Mouse (Mus musculus) forebrain, embryonic 13.5 days (tissue): ENCODE measurements around the gene C130032M10Rik. TPM values are rescaled to one million over a fixed set of nuclear protein-coding genes. Genes with fewer than 3 reads are reported as not detected.

Source experiments
- ATAC-seq: fragments of 200-750 bp; cut with Nextera tagmentation; 2 replicates; pipeline ENCODE4 v1.8.0; 2017
- H3K27ac ChIP-seq: fragments of 300-500 bp; sonication (generic); 2 replicates; pipeline ENCODE4 v1.5.1; 2015; ENCODE audit warnings: inconsistent platforms, mild to moderate bottlenecking, moderate library complexity
- H3K27me3 ChIP-seq: fragments of 300-500 bp; sonication (generic); 2 replicates; pipeline ENCODE4 v1.6.1; 2015; ENCODE audit warnings: mild to moderate bottlenecking, inconsistent platforms
- H3K36me3 ChIP-seq: fragments of 300-500 bp; sonication (generic); 2 replicates; pipeline ENCODE4 v1.6.1; 2015; ENCODE audit warnings: mild to moderate bottlenecking, inconsistent platforms; ENCODE audit not compliant: poor library complexity, severe bottlenecking
- H3K4me1 ChIP-seq: fragments of 300-500 bp; sonication (generic); 2 replicates; pipeline ENCODE4 v1.6.1; 2015; ENCODE audit warnings: inconsistent platforms
- H3K4me2 ChIP-seq: fragments of 300-500 bp; sonication (generic); 2 replicates; pipeline ENCODE4 v1.6.1; 2015; ENCODE audit warnings: inconsistent platforms, mild to moderate bottlenecking, moderate library complexity
- H3K4me3 ChIP-seq: fragments of 300-500 bp; sonication (generic); 2 replicates; pipeline ENCODE4 v1.5.1; 2015; ENCODE audit warnings: mild to moderate bottlenecking, inconsistent platforms
- H3K9ac ChIP-seq: fragments of 300-500 bp; sonication (generic); 2 replicates; pipeline ENCODE4 v1.6.1; 2015; ENCODE audit warnings: mild to moderate bottlenecking, inconsistent platforms
- H3K9me3 ChIP-seq: fragments of 300-500 bp; sonication (generic); replicated peaks from 2 replicates; pipeline ENCODE4 v1.6.1; 2016; ENCODE audit warnings: inconsistent platforms
- WGBS: fragments of 180-500 bp; shearing (Covaris S2); methylation state at CpG from one replicate; pipeline ENCODE4 v1.1.7; 2015; 5-methylcytosine and 5-hydroxymethylcytosine counted together
- polyA plus RNA-seq: library from polyadenylated mRNA; unstranded; fragments of >200 nt; fragmentation: Nextera tagmentation; extraction: Ambion mirVana; gene quantifications from 2 replicates; pipeline ENCODE4 v1.2.1, GENCODE M21; 2015

The C130032M10Rik gene
- polyA plus RNA-seq, 1 experiment from 2014 or later, result not detected

DNA sequence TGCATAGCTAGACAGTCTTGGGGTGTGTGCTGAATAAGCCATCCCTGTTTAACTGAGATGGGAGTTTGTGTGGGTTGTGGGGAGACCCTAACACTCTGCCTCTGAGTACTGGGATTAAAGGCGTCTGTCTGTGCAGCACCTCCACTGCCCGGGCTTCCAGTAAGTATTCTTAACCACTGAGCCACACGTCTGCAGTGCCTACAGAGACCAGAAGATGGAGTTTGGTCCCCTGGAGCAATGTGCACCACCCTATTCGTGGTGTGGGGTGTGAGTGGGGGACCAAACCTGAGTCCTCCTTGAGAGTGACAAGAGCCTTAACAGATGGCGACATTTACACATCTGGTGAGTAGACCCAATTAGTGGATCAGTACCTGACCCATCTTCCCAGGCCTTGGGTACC, 6.5 kb downstream of the C130032M10Rik start:
- Histone ChIP-seq H3K36me3 (no peaks in the 10 kb centered on the region), H3K4me3 (no peak overlapping the region), H3K27me3 (no peaks in the 10 kb centered on the region), H3K27ac (no peak overlapping the region), H3K4me1 (peaks cover 15% of the 10 kb centered on the region), H3K4me2 (no peak overlapping the region), H3K9ac (no peak overlapping the region), H3K9me3 (no peaks in the 10 kb centered on the region)
- WGBS, result 57% methylated on average over 5 of the region's 5 CpGs
- ATAC-seq, result no peak

DNA sequence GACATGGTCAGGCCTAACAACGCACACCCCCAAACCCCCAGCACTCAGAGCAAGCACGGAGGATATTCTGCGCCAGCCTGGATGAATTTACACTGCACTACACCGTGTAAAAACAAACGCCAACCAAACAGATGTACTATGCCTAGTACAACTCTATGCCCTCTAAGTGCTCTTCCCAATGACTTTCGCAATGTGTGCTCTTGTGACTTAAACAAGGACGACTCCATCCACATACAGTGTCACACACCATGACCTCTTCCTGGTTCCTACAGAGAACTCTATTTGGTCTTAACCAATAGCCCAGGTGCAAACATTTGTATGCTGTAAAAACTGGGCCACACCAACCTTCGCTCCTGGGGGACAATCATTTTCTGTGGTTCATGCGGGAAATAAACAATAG, 7.0 kb downstream of the C130032M10Rik start:
- H3K27me3 ChIP-seq, result no peaks in the 10 kb centered on the region
- no peak overlapping the region for H3K27ac ChIP-seq
- no peaks in the 10 kb centered on the region for H3K36me3 ChIP-seq
- peaks cover 18% of the 10 kb centered on the region for H3K4me1 ChIP-seq
- H3K9me3 ChIP-seq, result no peaks in the 10 kb centered on the region
- WGBS, result 92% methylated on average over 9 of the region's 9 CpGs
- ATAC-seq, result no peak
- no peak overlapping the region for H3K9ac ChIP-seq
- H3K4me3 ChIP-seq, result no peak overlapping the region
- no peak overlapping the region for H3K4me2 ChIP-seq

DNA sequence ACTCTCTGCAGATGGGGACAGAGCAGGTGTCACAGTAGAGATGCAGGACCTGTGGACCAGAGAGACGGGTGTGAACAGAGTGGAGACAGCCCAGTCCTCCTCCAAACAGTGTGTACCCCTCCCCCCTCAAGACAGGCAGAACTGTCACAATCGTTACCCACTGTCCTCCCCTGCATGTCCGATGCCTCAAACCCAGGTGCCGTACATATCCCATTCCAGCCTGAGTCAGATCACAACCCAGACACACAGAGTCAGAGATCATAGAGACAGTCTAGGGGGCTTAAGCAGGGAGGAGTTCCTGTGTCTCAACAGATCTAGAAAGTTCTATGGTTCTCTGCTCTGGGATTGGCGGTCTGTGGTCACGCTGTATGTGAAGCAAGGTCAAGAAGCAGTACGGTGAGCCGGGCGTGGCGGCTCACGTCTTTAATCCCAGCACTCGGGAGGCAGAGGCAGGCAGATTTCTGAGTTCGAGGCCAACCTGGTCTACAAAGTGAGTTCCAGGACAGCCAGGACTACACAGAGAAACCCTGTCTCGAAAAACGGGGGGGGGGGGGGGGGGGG, 9.7 kb downstream of the C130032M10Rik start:
- Histone ChIP-seq H3K9ac (no peak overlapping the region), H3K36me3 (no peaks in the 10 kb centered on the region), H3K27ac (no peak overlapping the region), H3K4me3 (no peak overlapping the region), H3K4me1 (peaks cover 28% of the 10 kb centered on the region), H3K27me3 (no peaks in the 10 kb centered on the region), H3K9me3 (no peaks in the 10 kb centered on the region), H3K4me2 (no peak overlapping the region)
- no peak for ATAC-seq
- WGBS, result 88% methylated on average over 15 of the region's 15 CpGs

DNA sequence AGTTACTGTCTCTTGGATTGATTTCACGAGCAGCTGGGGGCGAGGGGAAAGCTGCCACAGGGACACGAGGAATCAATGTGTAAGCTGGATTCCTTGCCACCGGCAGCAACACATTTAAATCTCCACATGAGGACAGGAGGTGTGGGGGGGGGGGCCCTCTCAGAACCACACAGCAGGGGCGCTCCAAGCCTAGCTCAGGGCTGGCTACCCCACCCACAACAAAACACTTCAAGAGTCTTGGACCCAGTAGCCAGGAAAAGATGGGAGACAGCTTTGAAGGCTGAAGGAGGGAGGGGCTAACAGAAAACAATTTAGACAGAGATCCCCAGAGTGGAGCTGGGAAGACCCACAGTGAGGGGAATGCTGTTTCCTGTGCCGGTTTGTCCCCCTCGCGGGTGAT, 10.4 kb downstream of the C130032M10Rik start:
- H3K4me3 ChIP-seq, result no peak overlapping the region
- H3K9ac ChIP-seq, result no peak overlapping the region
- 6% methylated on average over 8 of the region's 8 CpGs for WGBS
- H3K36me3 ChIP-seq, result no peaks in the 10 kb centered on the region
- 0 out of 2 replicates have a peak overlapping the region, but pooled peaks have one; percentile 7 for H3K4me2 ChIP-seq
- H3K4me1 ChIP-seq, result peaks cover 28% of the 10 kb centered on the region
- no peaks in the 10 kb centered on the region for H3K27me3 ChIP-seq
- no peak overlapping the region for H3K27ac ChIP-seq
- H3K9me3 ChIP-seq, result no peaks in the 10 kb centered on the region
- no peak for ATAC-seq

DNA sequence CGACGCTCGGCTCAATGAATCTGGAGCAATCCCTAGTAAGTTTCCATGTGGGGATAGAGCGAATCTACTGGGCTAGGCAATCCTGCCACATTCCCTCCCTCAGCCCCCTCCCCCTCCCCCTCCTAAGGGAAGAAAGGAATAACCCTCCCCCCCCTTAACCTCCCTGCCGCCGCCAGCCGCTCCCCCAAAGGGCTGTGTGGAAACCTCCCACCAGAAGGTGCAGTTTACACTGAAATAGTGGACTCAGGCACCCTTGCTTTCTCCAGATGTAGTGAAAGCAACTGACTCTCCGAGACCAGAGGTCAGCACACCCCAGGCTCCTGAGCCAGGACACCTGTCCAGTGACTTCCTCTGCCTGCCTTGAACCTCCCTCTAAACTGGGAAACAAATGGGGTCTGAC, 11.1 kb downstream of the C130032M10Rik start:
- H3K36me3 ChIP-seq, result no peaks in the 10 kb centered on the region
- no peak overlapping the region for H3K27ac ChIP-seq
- 9% methylated on average over 8 of the region's 8 CpGs for WGBS
- no peak overlapping the region; the same call in 1 of the 2 replicates for H3K4me3 ChIP-seq
- H3K9ac ChIP-seq, result no peak overlapping the region
- H3K4me2 ChIP-seq, result peak overlapping the region; percentile 46
- H3K9me3 ChIP-seq, result no peaks in the 10 kb centered on the region
- H3K27me3 ChIP-seq, result 0 out of 2 replicates have a peak, but pooled peaks cover 3% of the 10 kb centered on the region
- ATAC-seq, result no peak; the same call in 1 of the 2 replicates
- peaks cover 33% of the 10 kb centered on the region for H3K4me1 ChIP-seq

DNA sequence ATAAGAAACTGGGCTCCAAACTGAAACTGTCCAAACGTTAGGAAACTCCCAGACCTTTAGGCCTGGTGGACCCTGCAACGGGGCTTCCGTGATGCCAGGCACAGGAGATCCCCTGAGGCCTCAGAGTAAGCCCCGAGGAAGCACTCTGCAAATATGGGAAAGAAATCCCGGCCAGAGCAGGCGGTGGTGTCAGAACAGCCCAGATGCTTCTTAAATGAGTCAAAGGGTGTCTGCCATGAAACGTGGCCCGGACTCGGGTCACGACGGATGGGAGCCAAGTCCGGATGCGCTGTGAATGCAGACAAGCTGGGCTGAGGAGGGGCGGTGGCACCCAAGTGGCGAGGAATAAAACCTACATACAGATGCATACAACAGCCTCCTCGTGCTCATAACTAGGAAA, 11.6 kb downstream of the C130032M10Rik start:
- WGBS, result 4% methylated on average over 16 of the region's 16 CpGs
- peak overlapping the region; percentile 46 for H3K4me2 ChIP-seq
- no peak overlapping the region for H3K9ac ChIP-seq
- peaks cover 33% of the 10 kb centered on the region for H3K4me1 ChIP-seq
- ATAC-seq, result peak; percentile 28; the same call in 1 of the 2 replicates
- no peaks in the 10 kb centered on the region for H3K9me3 ChIP-seq
- no peaks in the 10 kb centered on the region for H3K36me3 ChIP-seq
- H3K27me3 ChIP-seq, result 0 out of 2 replicates have a peak, but pooled peaks cover 3% of the 10 kb centered on the region
- no peak overlapping the region; the same call in 1 of the 2 replicates for H3K4me3 ChIP-seq
- no peak overlapping the region for H3K27ac ChIP-seq

DNA sequence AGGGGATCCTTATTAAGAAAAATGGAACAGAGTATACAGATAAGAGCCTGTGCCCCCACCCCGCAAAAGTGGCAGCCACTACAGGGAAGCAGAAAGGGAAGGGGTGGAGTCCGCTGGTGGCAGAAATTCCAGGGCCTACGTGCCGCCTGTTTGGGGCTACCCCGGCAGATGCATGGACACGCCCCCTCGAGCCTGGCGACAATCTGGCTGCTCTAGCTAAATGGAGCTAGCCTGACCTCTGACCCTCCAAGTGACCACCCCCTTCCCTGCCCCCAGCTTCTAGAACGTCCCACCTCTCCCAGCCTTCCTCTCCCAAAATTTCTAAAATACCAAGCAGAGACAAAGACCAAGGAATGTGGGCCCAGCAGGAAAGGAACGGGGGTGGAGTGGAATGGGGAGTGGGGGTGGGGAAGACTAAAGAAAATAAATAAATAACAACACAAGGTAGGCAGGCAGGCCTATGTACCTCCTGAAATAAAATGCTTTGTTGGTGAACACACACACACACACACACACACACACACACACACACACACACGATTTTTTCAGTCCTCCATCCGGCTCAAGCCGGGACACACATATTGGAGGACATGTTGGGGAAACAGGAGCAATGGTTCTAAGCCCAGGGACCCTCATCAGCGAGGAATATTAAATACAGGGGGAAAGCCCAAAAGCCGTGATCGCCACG, 12.6 kb downstream of the C130032M10Rik start:
- Histone ChIP-seq H3K9ac (no peak overlapping the region), H3K27me3 (0 out of 2 replicates have a peak, but pooled peaks cover 3% of the 10 kb centered on the region), H3K36me3 (no peaks in the 10 kb centered on the region), H3K4me3 (no peak overlapping the region), H3K27ac (no peak overlapping the region), H3K4me1 (peaks cover 33% of the 10 kb centered on the region), H3K4me2 (peak overlapping the region; percentile 30), H3K9me3 (no peaks in the 10 kb centered on the region)
- peak; percentile 56 for ATAC-seq
- WGBS, result 11% methylated on average over 17 of the region's 17 CpGs

DNA sequence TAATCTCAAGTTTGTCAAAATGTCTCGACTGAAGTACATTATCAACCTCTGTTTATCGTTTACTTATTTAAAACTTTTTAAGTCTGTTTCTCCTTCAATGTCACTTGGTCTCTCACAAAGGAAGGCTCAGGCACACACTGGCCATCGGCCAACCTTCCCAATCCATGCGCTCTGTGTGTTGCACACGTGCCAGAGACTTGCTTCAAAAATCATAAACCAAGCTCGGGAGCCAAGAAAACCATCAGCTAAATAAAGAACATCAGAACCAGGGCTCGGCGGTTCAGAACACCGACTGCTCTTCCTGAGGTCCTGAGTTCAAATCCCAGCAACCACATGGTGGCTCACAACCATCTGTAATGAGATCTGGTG, 13.2 kb downstream of the C130032M10Rik start:
- 0 out of 2 replicates have a peak, but pooled peaks cover 3% of the 10 kb centered on the region for H3K27me3 ChIP-seq
- no peak overlapping the region for H3K4me3 ChIP-seq
- H3K9ac ChIP-seq, result no peak overlapping the region
- H3K4me2 ChIP-seq, result no peak overlapping the region
- no peaks in the 10 kb centered on the region for H3K36me3 ChIP-seq
- no peak overlapping the region for H3K27ac ChIP-seq
- no peaks in the 10 kb centered on the region for H3K9me3 ChIP-seq
- H3K4me1 ChIP-seq, result peaks cover 33% of the 10 kb centered on the region
- no peak for ATAC-seq
- WGBS, result 43% methylated on average over 9 of the region's 9 CpGs

DNA sequence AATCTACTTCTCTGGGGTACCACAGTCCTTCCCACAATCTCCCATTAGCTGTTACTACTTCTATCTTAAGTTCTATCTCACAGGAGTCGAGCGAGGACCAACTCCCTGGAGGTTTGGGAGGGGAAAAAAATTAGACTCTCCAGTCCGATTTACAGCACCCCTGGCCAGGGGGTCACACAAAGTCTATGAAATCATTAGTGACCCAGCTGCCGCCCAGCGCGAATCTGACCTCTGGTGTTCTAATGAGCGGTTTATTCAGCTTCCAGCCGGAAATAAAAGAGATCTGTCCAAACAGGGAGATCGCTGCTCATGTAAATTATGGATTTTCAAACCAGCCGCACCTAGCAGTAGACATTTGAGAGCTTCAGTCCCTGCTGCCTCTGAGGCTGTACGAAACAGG, 15.8 kb downstream of the C130032M10Rik start:
- Histone ChIP-seq H3K4me3 (no peak overlapping the region), H3K9ac (no peak overlapping the region), H3K36me3 (no peaks in the 10 kb centered on the region), H3K9me3 (no peaks in the 10 kb centered on the region), H3K4me2 (no peak overlapping the region), H3K27me3 (0 out of 2 replicates have a peak, but pooled peaks cover 3% of the 10 kb centered on the region), H3K27ac (no peak overlapping the region), H3K4me1 (peaks cover 25% of the 10 kb centered on the region)
- ATAC-seq, result no peak
- 21% methylated on average over 11 of the region's 11 CpGs for WGBS

DNA sequence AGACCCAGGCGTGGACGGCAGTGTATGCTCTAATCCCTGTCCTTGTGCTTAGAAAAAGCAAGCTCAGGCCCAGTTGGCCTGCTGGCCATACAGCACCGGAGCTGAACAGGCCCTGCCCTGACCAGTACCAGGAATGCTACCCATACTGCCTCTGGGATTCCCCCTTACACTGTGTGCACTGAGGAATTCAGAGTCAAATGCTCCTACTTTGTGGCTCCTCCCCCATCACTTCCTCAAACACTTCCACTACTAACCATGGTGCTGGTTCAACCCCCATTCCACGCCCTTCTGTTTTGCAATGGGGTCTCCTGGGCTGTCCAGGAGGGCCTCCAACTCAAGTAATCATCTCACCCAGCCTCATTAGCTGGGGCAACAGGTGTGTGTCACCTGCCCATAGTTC, 18.4 kb downstream of the C130032M10Rik start:
- H3K36me3 ChIP-seq, result no peaks in the 10 kb centered on the region
- H3K27ac ChIP-seq, result no peak overlapping the region
- H3K27me3 ChIP-seq, result 0 out of 2 replicates have a peak, but pooled peaks cover 3% of the 10 kb centered on the region
- 0 out of 2 replicates have a peak, but pooled peaks cover 6% of the 10 kb centered on the region for H3K4me1 ChIP-seq
- H3K4me3 ChIP-seq, result no peak overlapping the region
- no peaks in the 10 kb centered on the region for H3K9me3 ChIP-seq
- 74% methylated on average over 4 of the region's 4 CpGs for WGBS
- no peak overlapping the region for H3K4me2 ChIP-seq
- no peak for ATAC-seq
- H3K9ac ChIP-seq, result no peak overlapping the region

DNA sequence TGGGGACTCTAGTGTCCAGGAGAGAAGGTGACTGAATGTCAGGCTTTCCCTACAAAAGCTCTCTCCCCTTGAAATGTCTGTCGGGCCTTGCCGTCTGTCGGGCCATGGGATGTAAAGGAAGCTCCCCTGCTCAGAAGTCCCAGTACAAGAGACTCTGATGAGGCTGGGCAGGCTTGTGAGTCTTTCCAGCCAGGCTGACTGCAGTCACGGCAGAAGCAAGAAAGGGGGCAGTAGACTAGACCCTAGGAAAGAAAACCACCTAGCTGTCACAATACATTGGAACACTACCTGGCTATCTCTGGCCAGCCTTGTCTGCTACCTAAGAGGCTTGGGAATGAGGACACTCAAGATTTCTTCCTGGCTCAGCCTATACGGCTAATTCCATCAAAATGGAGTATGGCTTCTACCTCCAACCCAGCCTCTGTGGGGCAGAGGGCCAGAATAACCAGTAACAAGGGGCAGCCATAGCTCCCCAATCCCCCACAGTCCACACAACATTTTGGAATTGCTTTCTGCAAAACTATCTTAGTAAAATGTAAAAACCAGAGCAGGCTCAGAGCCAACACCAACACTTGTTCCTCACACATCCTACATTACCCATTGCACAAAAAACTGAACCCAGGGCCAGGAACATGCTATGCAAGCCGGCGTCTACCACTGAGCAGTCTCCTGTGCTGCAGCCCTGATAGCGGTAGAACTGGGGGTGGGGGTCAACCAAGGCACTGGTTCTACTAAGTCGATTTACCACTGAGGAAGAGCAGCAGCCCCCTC, 19.4 kb downstream of the C130032M10Rik start:
- WGBS, result 82% methylated on average over 9 of the region's 9 CpGs
- Histone ChIP-seq H3K4me3 (no peak overlapping the region), H3K4me1 (0 out of 2 replicates have a peak, but pooled peaks cover 6% of the 10 kb centered on the region), H3K9me3 (no peaks in the 10 kb centered on the region), H3K27me3 (0 out of 2 replicates have a peak, but pooled peaks cover 3% of the 10 kb centered on the region), H3K27ac (no peak overlapping the region), H3K9ac (no peak overlapping the region), H3K4me2 (no peak overlapping the region), H3K36me3 (no peaks in the 10 kb centered on the region)
- no peak for ATAC-seq

DNA sequence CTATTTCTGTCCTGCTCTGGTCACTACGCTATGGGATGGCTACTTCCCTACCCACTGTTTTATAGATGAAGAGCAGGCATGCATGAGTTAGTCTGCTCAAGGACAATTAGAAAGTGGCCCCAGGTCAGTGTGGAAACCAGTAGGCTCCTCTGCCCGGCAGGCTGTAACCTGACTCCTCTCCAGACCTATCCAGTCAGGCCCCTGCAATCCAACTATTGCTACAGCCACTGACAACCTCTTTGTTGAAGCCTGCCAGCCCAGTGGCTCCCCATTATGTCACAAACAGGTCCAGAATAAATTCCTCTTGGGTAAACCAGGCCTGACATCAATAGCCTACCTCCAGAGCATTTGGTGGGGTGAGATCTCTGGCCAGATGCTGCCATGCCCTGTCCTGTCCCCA, 21.1 kb downstream of the C130032M10Rik start:
- H3K9me3 ChIP-seq, result no peaks in the 10 kb centered on the region
- no peak overlapping the region for H3K4me3 ChIP-seq
- WGBS, result 13% methylated on average over 2 of the region's 2 CpGs
- H3K36me3 ChIP-seq, result no peaks in the 10 kb centered on the region
- H3K4me2 ChIP-seq, result no peak overlapping the region
- ATAC-seq, result no peak
- no peaks in the 10 kb centered on the region for H3K4me1 ChIP-seq
- H3K27me3 ChIP-seq, result no peaks in the 10 kb centered on the region
- H3K27ac ChIP-seq, result no peak overlapping the region
- H3K9ac ChIP-seq, result no peak overlapping the region
